Mouse (Mus musculus) bone marrow macrophage, adult 2 months (primary cell): ENCODE measurements around the gene Sp9. TPM values are rescaled to one million over a fixed set of nuclear protein-coding genes. Genes with fewer than 3 reads are reported as not detected.

Source experiments
- H3K27ac ChIP-seq: 2 replicates; pipeline ENCODE4 v1.5.1; 2012; ENCODE audit warnings: low read depth, low read length; ENCODE audit not compliant: insufficient read depth
- H3K4me1 ChIP-seq: 2 replicates; pipeline ENCODE4 v1.6.1; 2012; ENCODE audit warnings: low read length; ENCODE audit not compliant: control insufficient read depth, insufficient read depth
- H3K4me3 ChIP-seq: 2 replicates; pipeline ENCODE4 v1.5.1; 2012; ENCODE audit warnings: mild to moderate bottlenecking, low read length, moderate library complexity; ENCODE audit not compliant: insufficient read depth
- CTCF ChIP-seq: IDR thresholded peaks from 2 replicates; pipeline ENCODE4 v1.5.1; 2012; ENCODE audit warnings: low read depth, mild to moderate bottlenecking, low read length, moderate library complexity
- POLR2A ChIP-seq: IDR thresholded peaks from 2 replicates; pipeline ENCODE4 v1.6.1; 2012; ENCODE audit warnings: mild to moderate bottlenecking, low read depth, low read length, borderline replicate concordance
- polyA plus RNA-seq: library from polyadenylated mRNA; stranded (reverse); fragments of >200 nt; gene quantifications from 2 replicates; pipeline ENCODE4 v1.2.4, GENCODE M21; 2012; ENCODE audit not compliant: missing spikeins, insufficient read depth, insufficient read length

The Sp9 gene
- polyA plus RNA-seq, 1 experiment, result not detected

DNA sequence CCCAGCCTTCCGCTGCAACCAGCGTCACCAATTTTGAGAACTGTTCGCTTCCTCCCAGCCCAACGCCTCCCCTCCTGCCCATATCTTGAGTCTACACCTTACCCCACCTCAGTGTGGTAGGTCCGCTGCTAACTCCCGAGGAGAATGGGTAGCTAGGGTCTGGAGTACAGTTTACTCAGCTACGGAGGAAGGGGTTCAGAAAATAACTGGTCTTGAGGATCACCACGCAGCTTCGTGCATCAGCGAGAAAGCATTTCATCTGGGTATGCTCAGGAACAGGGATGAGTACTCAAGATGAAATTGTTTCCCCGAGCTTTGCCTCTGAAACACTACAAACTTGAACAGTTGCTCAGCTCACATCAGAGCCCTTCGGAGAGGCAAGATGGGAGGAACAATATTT, 3.4 kb upstream of the Sp9 start:
- TF ChIP-seq POLR2A (no peak), CTCF (no peak)
- Histone ChIP-seq H3K4me3 (no peak overlapping the region), H3K27ac (no peak overlapping the region), H3K4me1 (no peaks in the 10 kb centered on the region)

DNA sequence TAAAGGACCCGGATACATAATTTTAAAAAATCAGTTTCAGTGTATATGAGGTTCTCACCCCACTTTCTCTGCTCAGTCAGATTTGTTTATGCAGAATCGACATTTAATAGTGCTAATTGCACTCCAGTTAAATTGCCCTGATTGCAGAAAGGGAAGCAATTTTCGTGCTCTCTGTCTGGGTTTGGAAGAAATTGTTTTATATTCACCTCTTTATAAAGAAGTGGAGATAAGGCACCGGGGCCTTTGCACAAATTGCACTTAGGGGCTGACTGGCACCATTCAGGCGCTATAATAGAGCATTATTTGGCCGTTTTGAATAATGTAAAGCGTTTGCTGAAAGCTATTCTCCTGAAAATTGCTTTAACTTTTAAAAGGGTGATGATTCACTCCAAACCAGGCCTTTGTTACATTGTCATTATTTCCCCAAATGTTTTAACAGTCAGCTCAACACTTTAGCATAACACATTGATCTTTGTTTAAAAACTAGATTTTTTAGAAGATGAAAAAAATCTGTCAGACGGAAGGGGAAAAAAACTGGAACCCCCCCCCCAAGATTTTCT, 2.8 kb upstream of the Sp9 start:
- Histone ChIP-seq H3K4me3 (no peak overlapping the region), H3K4me1 (no peaks in the 10 kb centered on the region), H3K27ac (no peak overlapping the region)
- TF ChIP-seq CTCF (no peak), POLR2A (no peak)

DNA sequence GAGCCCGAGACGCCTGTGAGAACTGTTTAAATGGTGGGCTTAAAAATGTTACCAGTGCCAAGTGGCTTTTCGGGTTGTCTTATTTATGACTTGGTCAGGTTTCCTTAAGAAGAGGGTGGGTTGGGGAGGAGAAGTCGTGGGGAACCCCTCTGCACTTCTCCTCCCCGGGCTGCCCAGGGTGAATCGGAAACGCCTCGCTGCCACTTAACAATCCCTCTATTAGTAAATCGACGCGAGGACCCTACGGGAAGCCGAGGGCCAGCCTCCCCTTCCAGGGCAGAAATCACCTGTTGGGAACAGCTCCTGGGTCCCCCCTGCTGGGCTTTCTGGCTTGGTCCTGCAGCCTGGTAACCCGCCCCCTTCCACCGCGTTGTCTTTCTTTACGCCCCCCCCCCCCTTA, 2.1 kb upstream of the Sp9 start:
- Histone ChIP-seq H3K27ac (no peak overlapping the region), H3K4me1 (no peaks in the 10 kb centered on the region), H3K4me3 (no peak overlapping the region)
- TF ChIP-seq CTCF (no peak), POLR2A (no peak)

DNA sequence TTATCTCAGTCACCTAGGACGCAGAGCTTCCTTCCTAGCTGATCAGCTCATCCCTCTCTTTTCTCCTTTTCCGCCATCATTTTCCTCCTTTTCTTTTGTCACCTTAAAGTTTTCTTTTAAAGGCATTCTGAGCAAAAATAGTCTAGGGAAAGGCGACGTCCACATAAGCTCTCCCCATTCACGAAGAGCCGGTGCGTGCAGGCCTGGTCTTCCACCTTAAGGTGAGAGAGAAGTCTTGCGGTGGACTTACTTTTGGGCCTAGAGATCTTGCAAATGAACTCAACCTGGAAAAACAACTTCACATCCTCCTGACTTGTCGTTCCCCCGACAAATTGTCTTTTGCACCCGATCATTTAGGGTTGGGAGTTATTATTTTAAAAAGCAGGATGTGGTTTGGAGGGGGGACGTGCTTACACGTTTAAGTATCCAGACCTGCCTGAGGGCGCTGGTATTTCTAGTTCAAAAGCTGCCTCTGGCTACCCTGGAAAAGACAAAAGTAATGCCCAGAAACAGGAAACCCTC, 1.6 kb upstream of the Sp9 start:
- H3K4me3 ChIP-seq, result no peak overlapping the region
- TF ChIP-seq CTCF (no peak), POLR2A (no peak)
- no peak overlapping the region for H3K27ac ChIP-seq
- H3K4me1 ChIP-seq, result no peaks in the 10 kb centered on the region

DNA sequence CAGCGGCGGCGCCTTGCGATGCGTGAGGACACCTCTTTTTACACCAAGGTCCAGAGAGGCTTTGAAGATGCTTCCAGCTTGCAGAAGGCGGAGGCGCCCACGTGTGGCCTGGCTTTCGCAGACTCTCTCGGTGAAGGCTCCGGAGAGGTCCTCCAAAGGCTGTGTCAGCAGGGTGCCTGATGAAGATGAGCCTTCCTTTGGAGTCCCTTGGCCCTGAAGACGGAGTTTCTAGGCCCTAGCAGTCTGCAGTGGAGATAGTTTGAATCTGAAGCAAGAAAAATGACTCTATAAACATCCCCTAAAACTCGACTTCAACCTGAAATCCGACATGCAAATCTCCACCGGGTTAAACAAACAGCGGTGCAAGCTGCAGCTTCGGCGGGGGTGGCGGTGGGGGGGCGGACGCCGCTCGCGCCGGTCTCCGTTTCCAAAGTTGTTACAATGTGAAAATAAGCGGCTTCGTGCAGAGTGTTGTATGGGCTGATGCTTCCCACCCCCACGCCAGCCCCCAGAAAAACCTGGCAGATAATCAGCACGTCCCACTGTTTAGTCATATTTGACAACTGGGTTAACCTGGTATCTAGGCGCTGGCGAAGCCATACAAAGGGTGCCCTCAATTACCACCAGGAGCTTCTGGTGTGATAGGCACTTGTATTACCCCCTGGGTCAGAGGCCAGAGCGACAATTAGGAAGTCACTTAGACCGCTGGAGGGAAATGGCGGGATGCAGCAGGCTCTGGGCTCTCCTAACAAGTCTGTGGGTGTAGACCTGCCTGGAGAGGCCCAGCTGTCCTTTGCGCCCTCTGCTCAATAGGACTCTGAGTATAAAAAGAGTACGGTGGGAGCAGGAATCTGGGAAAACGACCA, 899 bp upstream of the Sp9 start:
- Histone ChIP-seq H3K4me3 (peak overlapping the region; percentile 4), H3K27ac (no peak overlapping the region), H3K4me1 (no peaks in the 10 kb centered on the region)
- TF ChIP-seq CTCF (no peak), POLR2A (no peak)

DNA sequence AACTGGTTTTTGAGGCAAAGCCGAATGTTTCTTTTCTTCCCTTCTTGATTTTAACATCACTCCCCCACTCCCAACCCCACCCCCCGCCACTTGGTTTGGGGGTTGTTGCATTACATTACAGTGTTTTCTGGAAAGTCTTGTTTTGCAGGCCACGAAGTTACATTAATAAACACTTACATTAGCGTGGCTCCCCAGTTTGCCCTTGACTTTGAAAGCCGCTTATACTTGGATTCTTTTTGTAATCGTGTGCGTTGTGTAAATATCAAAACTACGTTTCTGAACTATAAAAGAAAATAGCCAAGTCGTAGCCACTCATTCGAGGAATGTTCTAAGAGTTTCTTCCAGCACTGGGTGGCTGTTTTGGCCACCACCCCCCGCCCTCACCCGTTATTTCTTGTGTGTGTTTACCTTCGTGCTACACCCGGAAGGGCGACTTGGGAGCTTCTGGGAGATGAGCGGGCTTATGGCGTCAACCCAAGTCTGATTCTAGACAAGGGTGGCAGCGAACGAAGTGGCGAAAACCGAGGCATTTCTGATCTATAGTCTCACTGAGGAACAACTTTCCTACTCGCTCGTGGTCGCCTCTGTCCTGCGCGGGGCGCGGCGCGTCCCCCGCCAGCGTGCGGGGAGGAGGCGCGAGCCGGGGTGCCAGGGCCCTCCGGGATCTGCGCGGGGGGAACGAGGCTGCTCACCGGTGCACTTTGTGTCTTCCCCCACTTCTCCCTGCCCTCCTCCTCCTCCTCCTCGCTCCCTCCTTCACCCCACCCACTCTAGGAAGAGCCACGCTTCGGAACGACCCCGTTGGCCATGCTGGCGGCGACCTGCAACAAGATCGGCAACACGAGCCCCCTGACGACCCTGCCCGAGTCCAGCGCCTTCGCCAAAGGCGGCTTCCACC, 875 bp downstream of the Sp9 start:
- TF ChIP-seq CTCF (no peak), POLR2A (no peak)
- Histone ChIP-seq H3K27ac (no peak overlapping the region), H3K4me3 (peak overlapping the region; percentile 52), H3K4me1 (no peaks in the 10 kb centered on the region)

DNA sequence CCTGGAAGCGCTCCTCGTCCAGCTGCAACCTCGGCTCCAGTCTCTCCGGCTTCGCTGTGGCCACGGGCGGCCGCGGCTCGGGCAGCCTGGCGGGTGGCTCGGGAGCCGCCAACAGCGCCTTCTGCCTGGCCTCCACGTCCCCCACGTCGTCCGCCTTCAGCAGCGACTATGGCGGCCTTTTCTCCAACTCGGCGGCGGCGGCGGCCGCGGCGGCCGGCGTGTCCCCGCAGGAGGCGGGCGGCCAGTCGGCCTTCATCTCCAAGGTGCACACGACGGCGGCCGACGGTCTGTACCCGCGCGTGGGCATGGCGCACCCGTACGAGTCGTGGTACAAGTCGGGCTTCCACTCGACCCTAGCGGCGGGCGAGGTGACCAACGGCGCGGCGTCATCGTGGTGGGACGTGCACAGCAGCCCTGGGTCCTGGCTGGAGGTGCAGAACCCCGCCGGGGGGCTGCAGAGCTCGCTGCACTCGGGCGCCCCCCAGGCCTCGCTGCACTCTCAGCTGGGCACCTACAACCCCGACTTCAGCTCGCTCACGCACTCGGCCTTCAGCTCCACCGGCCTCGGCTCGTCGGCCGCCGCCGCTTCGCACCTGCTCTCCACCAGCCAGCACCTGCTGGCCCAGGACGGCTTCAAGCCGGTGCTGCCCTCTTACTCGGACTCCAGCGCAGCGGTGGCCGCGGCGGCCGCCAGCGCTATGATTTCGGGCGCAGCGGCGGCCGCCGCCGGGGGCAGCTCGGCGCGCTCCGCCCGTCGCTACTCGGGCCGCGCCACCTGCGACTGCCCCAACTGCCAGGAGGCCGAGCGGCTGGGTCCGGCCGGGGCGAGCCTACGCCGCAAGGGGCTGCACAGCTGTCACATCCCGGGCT, 1.8 kb downstream of the Sp9 start:
- H3K4me1 ChIP-seq, result no peaks in the 10 kb centered on the region
- peak overlapping the region; percentile 52 for H3K4me3 ChIP-seq

DNA sequence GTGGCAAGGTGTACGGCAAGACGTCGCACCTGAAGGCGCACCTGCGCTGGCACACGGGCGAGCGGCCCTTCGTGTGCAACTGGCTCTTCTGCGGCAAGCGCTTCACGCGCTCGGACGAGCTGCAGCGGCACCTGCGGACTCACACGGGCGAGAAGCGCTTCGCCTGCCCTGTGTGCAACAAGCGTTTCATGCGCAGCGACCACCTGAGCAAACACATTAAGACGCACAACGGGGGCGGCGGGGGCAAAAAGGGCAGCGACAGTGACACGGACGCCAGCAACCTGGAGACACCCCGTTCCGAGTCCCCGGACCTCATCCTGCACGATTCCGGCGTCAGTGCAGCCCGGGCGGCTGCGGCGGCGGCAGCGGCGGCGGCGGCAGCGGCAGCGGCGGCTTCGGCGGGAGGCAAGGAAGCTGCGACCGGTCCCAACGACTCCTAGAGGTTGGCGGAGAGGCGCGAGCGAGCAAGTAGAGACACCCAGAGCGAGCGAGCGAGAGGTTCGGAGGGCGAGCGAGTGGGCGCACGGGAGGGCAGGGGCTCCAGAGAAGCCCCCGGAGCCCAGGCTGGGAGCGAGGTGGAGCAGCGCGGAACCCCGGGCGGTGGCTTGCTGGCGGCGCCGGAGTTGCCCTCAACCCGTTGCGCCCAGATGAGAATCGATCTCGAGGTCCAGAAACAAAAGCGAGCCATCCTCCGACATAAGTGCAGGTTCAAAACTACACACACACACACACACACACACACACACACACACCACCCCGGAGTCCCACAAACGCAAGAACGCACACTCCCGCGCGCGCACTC, 2.6 kb downstream of the Sp9 start:
- no peak overlapping the region for H3K27ac ChIP-seq
- H3K4me3 ChIP-seq, result peak overlapping the region; percentile 52
- no peak for TF ChIP-seq CTCF
- TF ChIP-seq POLR2A, result no peak
- no peaks in the 10 kb centered on the region; the same call in 1 of the 2 replicates for H3K4me1 ChIP-seq

More for the DNA sequence above, 1.8 kb downstream of the Sp9 start:
- H3K27ac ChIP-seq, result no peak overlapping the region
- no peak for TF ChIP-seq CTCF
- no peak for TF ChIP-seq POLR2A
